Mouse (Mus musculus): ENCODE measurements around the gene Hdhd3. TPM values are rescaled to one million over a fixed set of nuclear protein-coding genes. Genes with fewer than 3 reads are reported as not detected.
A peak's percentile ranks its signal among the peaks of the same experiment; 100 is the strongest.

Gene Hdhd3
- polyA plus RNA-seq, 1 experiment from 2014 or later = 12.6 TPM

GRCm38 (mm10) chr4:62516579-62516978 is 13.3 kb upstream of the Hdhd3 start:
- Histone ChIP-seq H3K4me2 (ENCODE audit: low read depth, low read length) (no peak overlapping the region), H3K9me3 (ENCODE audit: control insufficient read depth, low read length) (no peaks in the 10 kb centered on the region), H3K4me1 (ENCODE audit: control insufficient read depth, insufficient read depth, low read length) (peaks cover 29% of the 10 kb centered on the region), H3K27me3 (replicated peaks; ENCODE audit: control insufficient read depth, insufficient read depth, low read length) (no peaks in the 10 kb centered on the region), H3K4me3 (ENCODE audit: low read depth, low read length) (no peak overlapping the region), H3K9ac (ENCODE audit: low read depth, low read length) (no peak overlapping the region), H3K27ac (replicated peaks; ENCODE audit: low read depth, low read length) (no peak overlapping the region; the same call in 1 of the 2 replicates), H3K36me3 (ENCODE audit: control insufficient read depth, insufficient read depth, low read length) (peaks cover 23% of the 10 kb centered on the region)
- 84% methylated on average over 1 of the region's 1 CpGs for WGBS
- ATAC-seq (ENCODE audit: low read depth) = no peak
- no peak for DNase-seq (ENCODE audit: low spot score)

- H3K4me3 ChIP-seq (ENCODE audit: low read depth, low read length) = no peak overlapping the region
- 39% methylated on average over 2 of the region's 2 CpGs for WGBS
- no peaks in the 10 kb centered on the region for H3K9me3 ChIP-seq (ENCODE audit: control insufficient read depth, low read length)
- no peak overlapping the region for H3K27ac ChIP-seq (replicated peaks; ENCODE audit: low read depth, low read length)
- ATAC-seq (ENCODE audit: low read depth) = no peak
- no peak for DNase-seq (ENCODE audit: low spot score)
- H3K9ac ChIP-seq (ENCODE audit: low read depth, low read length) = no peak overlapping the region
- no peak overlapping the region for H3K4me2 ChIP-seq (ENCODE audit: low read depth, low read length)
- H3K4me1 ChIP-seq (ENCODE audit: control insufficient read depth, insufficient read depth, low read length) = peaks cover 29% of the 10 kb centered on the region
- peaks cover 28% of the 10 kb centered on the region for H3K36me3 ChIP-seq (ENCODE audit: control insufficient read depth, insufficient read depth, low read length)
- no peaks in the 10 kb centered on the region for H3K27me3 ChIP-seq (replicated peaks; ENCODE audit: control insufficient read depth, insufficient read depth, low read length)
Measured at GRCm38 (mm10) chr4:62516079-62516478, 12.8 kb upstream of the Hdhd3 start.

GRCm38 (mm10) chr4:62515490-62515889 is 12.2 kb upstream of the Hdhd3 start:
- no peaks in the 10 kb centered on the region for H3K27me3 ChIP-seq (replicated peaks; ENCODE audit: control insufficient read depth, insufficient read depth, low read length)
- H3K9me3 ChIP-seq (ENCODE audit: control insufficient read depth, low read length) = no peaks in the 10 kb centered on the region
- DNase-seq (ENCODE audit: low spot score) = no peak
- H3K36me3 ChIP-seq (ENCODE audit: control insufficient read depth, insufficient read depth, low read length) = peaks cover 34% of the 10 kb centered on the region
- ATAC-seq (ENCODE audit: low read depth) = no peak
- peaks cover 27% of the 10 kb centered on the region for H3K4me1 ChIP-seq (ENCODE audit: control insufficient read depth, insufficient read depth, low read length)
- no peak overlapping the region for H3K4me2 ChIP-seq (ENCODE audit: low read depth, low read length)
- WGBS = 82% methylated on average over 3 of the region's 3 CpGs
- no peak overlapping the region for H3K4me3 ChIP-seq (ENCODE audit: low read depth, low read length)
- H3K9ac ChIP-seq (ENCODE audit: low read depth, low read length) = no peak overlapping the region
- no peak overlapping the region for H3K27ac ChIP-seq (replicated peaks; ENCODE audit: low read depth, low read length)

GRCm38 (mm10) chr4:62514995-62515394 is 11.7 kb upstream of the Hdhd3 start:
- ATAC-seq (ENCODE audit: low read depth) (peak; percentile 28; the same call in 1 of the 2 replicates), DNase-seq (ENCODE audit: low spot score) (peak; percentile 73)
- no peak overlapping the region for H3K4me3 ChIP-seq (ENCODE audit: low read depth, low read length)
- no peaks in the 10 kb centered on the region for H3K9me3 ChIP-seq (ENCODE audit: control insufficient read depth, low read length)
- H3K27ac ChIP-seq (replicated peaks; ENCODE audit: low read depth, low read length) = no peak overlapping the region
- H3K4me2 ChIP-seq (ENCODE audit: low read depth, low read length) = no peak overlapping the region
- H3K9ac ChIP-seq (ENCODE audit: low read depth, low read length) = no peak overlapping the region
- H3K27me3 ChIP-seq (replicated peaks; ENCODE audit: control insufficient read depth, insufficient read depth, low read length) = no peaks in the 10 kb centered on the region
- WGBS = 82% methylated on average over 7 of the region's 7 CpGs
- H3K36me3 ChIP-seq (ENCODE audit: control insufficient read depth, insufficient read depth, low read length) = peaks cover 39% of the 10 kb centered on the region
- peaks cover 24% of the 10 kb centered on the region for H3K4me1 ChIP-seq (ENCODE audit: control insufficient read depth, insufficient read depth, low read length)

- 51% methylated on average over 8 of the region's 11 CpGs for WGBS
- no peaks in the 10 kb centered on the region for H3K27me3 ChIP-seq (replicated peaks; ENCODE audit: control insufficient read depth, insufficient read depth, low read length)
Measured at GRCm38 (mm10) chr4:62513998-62514506, 10.8 kb upstream of the Hdhd3 start.

GRCm38 (mm10) chr4:62509946-62510345 is 6.7 kb upstream of the Hdhd3 start:
- Histone ChIP-seq H3K9me3 (ENCODE audit: control insufficient read depth, low read length) (no peaks in the 10 kb centered on the region), H3K36me3 (ENCODE audit: control insufficient read depth, insufficient read depth, low read length) (peaks cover 63% of the 10 kb centered on the region), H3K9ac (ENCODE audit: low read depth, low read length) (no peak overlapping the region), H3K27me3 (replicated peaks; ENCODE audit: control insufficient read depth, insufficient read depth, low read length) (no peaks in the 10 kb centered on the region), H3K4me3 (ENCODE audit: low read depth, low read length) (no peak overlapping the region), H3K27ac (replicated peaks; ENCODE audit: low read depth, low read length) (no peak overlapping the region), H3K4me2 (ENCODE audit: low read depth, low read length) (no peak overlapping the region), H3K4me1 (ENCODE audit: control insufficient read depth, insufficient read depth, low read length) (no peaks in the 10 kb centered on the region)
- no peak for DNase-seq (ENCODE audit: low spot score)
- ATAC-seq (ENCODE audit: low read depth) = no peak
- 92% methylated on average over 11 of the region's 11 CpGs for WGBS

More at GRCm38 (mm10) chr4:62513998-62514506, 10.8 kb upstream of the Hdhd3 start:
- Histone ChIP-seq H3K4me2 (ENCODE audit: low read depth, low read length) (no peak overlapping the region), H3K9ac (ENCODE audit: low read depth, low read length) (no peak overlapping the region), H3K36me3 (ENCODE audit: control insufficient read depth, insufficient read depth, low read length) (peaks cover 49% of the 10 kb centered on the region), H3K4me3 (ENCODE audit: low read depth, low read length) (no peak overlapping the region), H3K27ac (replicated peaks; ENCODE audit: low read depth, low read length) (no peak overlapping the region), H3K4me1 (ENCODE audit: control insufficient read depth, insufficient read depth, low read length) (peaks cover 24% of the 10 kb centered on the region), H3K9me3 (ENCODE audit: control insufficient read depth, low read length) (no peaks in the 10 kb centered on the region)
- ATAC-seq (ENCODE audit: low read depth) (no peak), DNase-seq (ENCODE audit: low spot score) (no peak)

GRCm38 (mm10) chr4:62508839-62509238 is 5.6 kb upstream of the Hdhd3 start:
- ATAC-seq (ENCODE audit: low read depth) (no peak), DNase-seq (ENCODE audit: low spot score) (no peak)
- no peaks in the 10 kb centered on the region for H3K9me3 ChIP-seq (ENCODE audit: control insufficient read depth, low read length)
- no peak overlapping the region for H3K4me3 ChIP-seq (ENCODE audit: low read depth, low read length)
- no peak overlapping the region for H3K27ac ChIP-seq (replicated peaks; ENCODE audit: low read depth, low read length)
- no peak overlapping the region for H3K4me2 ChIP-seq (ENCODE audit: low read depth, low read length)
- H3K36me3 ChIP-seq (ENCODE audit: control insufficient read depth, insufficient read depth, low read length) = peaks cover 61% of the 10 kb centered on the region
- 95% methylated on average over 5 of the region's 5 CpGs for WGBS
- H3K4me1 ChIP-seq (ENCODE audit: control insufficient read depth, insufficient read depth, low read length) = no peaks in the 10 kb centered on the region
- H3K27me3 ChIP-seq (replicated peaks; ENCODE audit: control insufficient read depth, insufficient read depth, low read length) = no peaks in the 10 kb centered on the region
- no peak overlapping the region for H3K9ac ChIP-seq (ENCODE audit: low read depth, low read length)

- no peak for ATAC-seq (ENCODE audit: low read depth)
- Histone ChIP-seq H3K4me2 (ENCODE audit: low read depth, low read length) (no peak overlapping the region), H3K9ac (ENCODE audit: low read depth, low read length) (no peak overlapping the region), H3K4me3 (ENCODE audit: low read depth, low read length) (no peak overlapping the region), H3K4me1 (ENCODE audit: control insufficient read depth, insufficient read depth, low read length) (0 out of 2 replicates have a peak, but pooled peaks cover 3% of the 10 kb centered on the region), H3K36me3 (ENCODE audit: control insufficient read depth, insufficient read depth, low read length) (peaks cover 42% of the 10 kb centered on the region), H3K27ac (replicated peaks; ENCODE audit: low read depth, low read length) (no peak overlapping the region), H3K9me3 (ENCODE audit: control insufficient read depth, low read length) (no peaks in the 10 kb centered on the region), H3K27me3 (replicated peaks; ENCODE audit: control insufficient read depth, insufficient read depth, low read length) (no peaks in the 10 kb centered on the region)
- peak; percentile 16 for DNase-seq (ENCODE audit: low spot score)
- 55% methylated on average over 2 of the region's 2 CpGs for WGBS
Measured at GRCm38 (mm10) chr4:62506798-62507197, 3.5 kb upstream of the Hdhd3 start.

GRCm38 (mm10) chr4:62505991-62506390 is 2.7 kb upstream of the Hdhd3 start:
- H3K36me3 ChIP-seq (ENCODE audit: control insufficient read depth, insufficient read depth, low read length) = peaks cover 34% of the 10 kb centered on the region
- ATAC-seq (ENCODE audit: low read depth) = no peak
- no peak overlapping the region for H3K4me3 ChIP-seq (ENCODE audit: low read depth, low read length)
- H3K4me2 ChIP-seq (ENCODE audit: low read depth, low read length) = no peak overlapping the region
- 0 out of 2 replicates have a peak, but pooled peaks cover 3% of the 10 kb centered on the region for H3K4me1 ChIP-seq (ENCODE audit: control insufficient read depth, insufficient read depth, low read length)
- no peaks in the 10 kb centered on the region for H3K27me3 ChIP-seq (replicated peaks; ENCODE audit: control insufficient read depth, insufficient read depth, low read length)
- DNase-seq (ENCODE audit: low spot score) = no peak
- H3K9ac ChIP-seq (ENCODE audit: low read depth, low read length) = no peak overlapping the region
- no peak overlapping the region for H3K27ac ChIP-seq (replicated peaks; ENCODE audit: low read depth, low read length)
- H3K9me3 ChIP-seq (ENCODE audit: control insufficient read depth, low read length) = no peaks in the 10 kb centered on the region
- 80% methylated on average over 3 of the region's 3 CpGs for WGBS
